Mouse (Mus musculus) cerebellum, adult 2 months (tissue): ENCODE data around the gene H2-M10.2. TPM values are rescaled to one million over a fixed set of nuclear protein-coding genes. Genes with fewer than 3 reads are reported as not detected.
"Not testable (repeated sequence)": the region's sequence is repeated elsewhere in the genome, so short reads cannot be mapped to it uniquely, and the experiment has no call there.

Source experiments
- DNase-seq, 2 experiments: peaks; one replicate each; pipeline ENCODE4 v3.0.0; 2021
- H3K27ac ChIP-seq: fragments of 200-500 bp; 2 replicates; pipeline ENCODE4 v1.5.1; 2012; ENCODE audit warnings: low read length, control low read depth, inconsistent platforms; ENCODE audit not compliant: insufficient read depth
- H3K27me3 ChIP-seq: fragments of 200-500 bp; 2 replicates; pipeline ENCODE4 v1.6.1; 2012; ENCODE audit warnings: inconsistent platforms, mild to moderate bottlenecking, low read length, moderate library complexity; ENCODE audit not compliant: control insufficient read depth, insufficient read depth
- H3K4me1 ChIP-seq: fragments of 200-500 bp; 2 replicates; pipeline ENCODE4 v1.6.1; 2011; ENCODE audit warnings: low read length; ENCODE audit not compliant: control insufficient read depth, insufficient read depth
- H3K4me3 ChIP-seq: fragments of 200-500 bp; replicated peaks from 2 replicates; pipeline ENCODE3; 2011; ENCODE audit warnings: mild to moderate bottlenecking, low read depth, low read length, control low read depth; ENCODE audit not compliant: insufficient read depth
- CTCF ChIP-seq: fragments of 200-500 bp; IDR thresholded peaks from 2 replicates; pipeline ENCODE4 v1.5.1; 2011; ENCODE audit warnings: low read depth, mild to moderate bottlenecking, control low read depth, low read length, moderate library complexity, borderline replicate concordance; ENCODE audit not compliant: insufficient read depth
- POLR2A ChIP-seq: fragments of 200-500 bp; IDR thresholded peaks from 2 replicates; pipeline ENCODE4 v1.6.1; 2011; ENCODE audit warnings: low read length, control low read depth, borderline replicate concordance; ENCODE audit not compliant: insufficient read depth
- WGBS: fragments of 180-500 bp; shearing (Covaris S2); methylation state at CpG from one replicate; pipeline ENCODE4 v1.1.7; 2018; 5-methylcytosine and 5-hydroxymethylcytosine counted together
- polyA plus RNA-seq: library from polyadenylated mRNA; depleted of rRNA; stranded (reverse); fragments of >200 nt; gene quantifications from 2 replicates; pipeline ENCODE4 v1.2.3, GENCODE M21; 2012; rRNA removed

H2-M10.2 gene
- not detected in 2 replicates for polyA plus RNA-seq

- no peaks in the 10 kb centered on the region for H3K27me3 ChIP-seq
- H3K4me3 ChIP-seq, result no peak within 1 kb of the TSS
- no peaks in the 10 kb centered on the region for H3K4me1 ChIP-seq
- 84% methylated on average over 2 of the region's 2 CpGs for WGBS
- TF ChIP-seq POLR2A (no peak), CTCF (no peak)
- DNase-seq, result no peak
- no peak within 1 kb of the TSS for H3K27ac ChIP-seq
Observed at GRCm38 (mm10) chr17:36286390-36286789, at the start of gene H2-M10.2. Gene H2-M10.2 (minus strand): TSS chr17:36286490.

GRCm38 (mm10) chr17:36326055-36326454 lies 39.8 kb upstream of the H2-M10.2 start, which contains the start of gene H2-M10.1:
Gene H2-M10.1 (minus strand): TSS chr17:36326155.
- 87% methylated on average over 4 of the region's 4 CpGs for whole genome bisulfite sequencing
- DNase-seq, result no peak
- Histone ChIP-seq H3K4me3 (no peak within 1 kb of the TSS), H3K27ac (no peak within 1 kb of the TSS), H3K4me1 (no peaks in the 10 kb centered on the region), H3K27me3 (no peaks in the 10 kb centered on the region)
- no peak for TF ChIP-seq CTCF
- TF ChIP-seq POLR2A, result no peak

- Histone ChIP-seq H3K4me3 (peak overlapping the region; percentile 85), H3K27me3 (no peaks in the 10 kb centered on the region), H3K27ac (peak overlapping the region; percentile 74; the same call in 1 of the 2 replicates), H3K4me1 (no peaks in the 10 kb centered on the region)
- TF ChIP-seq POLR2A (no peak), CTCF (no peak)
- no peak for DNase-seq
- WGBS, result 28% methylated on average over 5 of the region's 5 CpGs
Observed at GRCm38 (mm10) chr17:36315689-36316253, 29.5 kb upstream of the H2-M10.2 start.

- Histone ChIP-seq H3K4me3 (peak overlapping the region; percentile 85), H3K4me1 (no peaks in the 10 kb centered on the region), H3K27me3 (no peaks in the 10 kb centered on the region), H3K27ac (peak overlapping the region; percentile 91)
- 1% methylated on average over 19 of the region's 19 CpGs for whole genome bisulfite sequencing
- TF ChIP-seq CTCF, result no peak
- TF ChIP-seq POLR2A, result peak; percentile 70; the same call in 1 of the 2 replicates
- peak; percentile 87 to 89 for DNase-seq
Observed at GRCm38 (mm10) chr17:36315041-36315688, 28.9 kb upstream of the H2-M10.2 start.

- H3K4me3 ChIP-seq, result peak overlapping the region; percentile 85
- 2% methylated on average over 9 of the region's 9 CpGs for WGBS
- no peak for TF ChIP-seq POLR2A
- no peak for TF ChIP-seq CTCF
- H3K27ac ChIP-seq, result no peak overlapping the region
- DNase-seq, result peak; percentile 44 to 55
- no peaks in the 10 kb centered on the region for H3K27me3 ChIP-seq
- H3K4me1 ChIP-seq, result no peaks in the 10 kb centered on the region
Observed at GRCm38 (mm10) chr17:36314511-36314910, 28.2 kb upstream of the H2-M10.2 start.

GRCm38 (mm10) chr17:36309293-36309692 lies 23.0 kb upstream of the H2-M10.2 start:
- H3K27ac ChIP-seq, result no peak overlapping the region
- TF ChIP-seq POLR2A (no peak), CTCF (no peak)
- no peaks in the 10 kb centered on the region for H3K4me1 ChIP-seq
- 52% methylated on average over 1 of the region's 1 CpGs for WGBS
- H3K27me3 ChIP-seq, result no peaks in the 10 kb centered on the region
- no peak overlapping the region for H3K4me3 ChIP-seq
- DNase-seq, result no peak

- H3K4me3 ChIP-seq, H3K27ac ChIP-seq, H3K4me1 ChIP-seq, H3K27me3 ChIP-seq: not testable (repeated sequence)
- peak; percentile 68 for TF ChIP-seq CTCF
- 0% methylated on average over 3 of the region's 3 CpGs for WGBS
- DNase-seq, result peak; percentile 76 to 83
Observed at GRCm38 (mm10) chr17:36308855-36309254, 22.6 kb upstream of the H2-M10.2 start.

- Histone ChIP-seq H3K4me3 (no peak overlapping the region), H3K27me3 (no peaks in the 10 kb centered on the region), H3K4me1 (no peaks in the 10 kb centered on the region), H3K27ac (no peak overlapping the region)
- TF ChIP-seq POLR2A (no peak), CTCF (no peak)
- WGBS, result 94% methylated on average over 4 of the region's 4 CpGs
- DNase-seq, result no peak
Observed at GRCm38 (mm10) chr17:36281521-36282245, 4.6 kb downstream of the H2-M10.2 start.
